Mouse (Mus musculus) left cerebral cortex, postnatal 10 days (tissue): ENCODE measurements around the gene Zfp317. TPM values are rescaled to one million over a fixed set of nuclear protein-coding genes. Genes with fewer than 3 reads are reported as not detected.
"Not testable (repeated sequence)": the region's sequence is repeated elsewhere in the genome, so short reads cannot be mapped to it uniquely, and the experiment has no call there.

ENCODE experiments used
- DNase-seq, 2 experiments: peaks; one replicate each; pipeline ENCODE4 v3.0.0; 2021 to 2022; ENCODE audit warnings: low spot score in 2 of 2, mixed read lengths in 1 of 2; ENCODE audit errors: extremely low spot score in 1 of 2
- intact Hi-C: fragments of 180-260 bp; cut with DNase I; formaldehyde crosslinking; loops from one replicate; pipeline ENCODE4 v1.15.1; 2025
- total RNA-seq, 2 experiments: library from RNA; stranded (reverse); gene quantifications; 2 replicates each; pipeline ENCODE4 v1.2.3; 2021

Zfp317 gene
- 10 to 100 TPM; 22.5 to 23.9 TPM for total RNA-seq

- peak; percentile 91 to 96 for DNase-seq
- intact Hi-C loops = no loop called here
Observed at GRCm38 (mm10) chr9:19621843-19622822, at the start of gene Zfp317. Zfp317 (plus strand) TSS chr9:19622102.

- intact Hi-C loops = no loop called here
- no peak for DNase-seq
Observed at GRCm38 (mm10) chr9:19582317-19582716, 39.6 kb upstream of the Zfp317 start, which contains the start of gene Olfr855. Olfr855 (plus strand) TSS chr9:19582617.

GRCm38 (mm10) chr9:19621297-19621696, 605 bp upstream of the Zfp317 start:
- intact Hi-C loops = no loop called here
- DNase-seq = no peak

- intact Hi-C loops = no loop called here
- DNase-seq = no peak
Observed at GRCm38 (mm10) chr9:19629574-19629973, 7.7 kb downstream of the Zfp317 start.

- DNase-seq = no peak
- intact Hi-C loops = no loop called here
Observed at GRCm38 (mm10) chr9:19645193-19645592, 23.3 kb downstream of the Zfp317 start.

GRCm38 (mm10) chr9:19690281-19690680, 68.4 kb downstream of the Zfp317 start:
- intact Hi-C loops = no loop called here
- DNase-seq = no peak

GRCm38 (mm10) chr9:19691426-19691825, 69.5 kb downstream of the Zfp317 start:
- intact Hi-C loops = no loop called here
- no peak for DNase-seq

- DNase-seq = no peak
- intact Hi-C loops = no loop called here
Observed at GRCm38 (mm10) chr9:19692430-19692829, 70.5 kb downstream of the Zfp317 start.

GRCm38 (mm10) chr9:19694285-19694684, 72.4 kb downstream of the Zfp317 start:
- intact Hi-C loops, DNase-seq: not testable (repeated sequence)

GRCm38 (mm10) chr9:19694898-19695379, 73.0 kb downstream of the Zfp317 start:
- DNase-seq, intact Hi-C loops: not testable (repeated sequence)

Other genes starting within 250 kb of the Zfp317 start
- gene Olfr847, start 243.4 kb upstream of the Zfp317 start, total RNA-seq = not detected
- gene Olfr849, start 181.8 kb upstream of the Zfp317 start, total RNA-seq = not detected
- not detected for gene Olfr850, start 143.9 kb upstream of the Zfp317 start, total RNA-seq
- not detected for gene Olfr851, start 128.8 kb upstream of the Zfp317 start, total RNA-seq
- gene Olfr853, start 81.0 kb upstream of the Zfp317 start, total RNA-seq = not detected
- not detected for gene Olfr854, start 54.7 kb upstream of the Zfp317 start, total RNA-seq
- not detected for gene Olfr855, start 39.5 kb upstream of the Zfp317 start, total RNA-seq
- not detected for gene Olfr857, start 87.3 kb downstream of the Zfp317 start, total RNA-seq
- not detected for gene Olfr58, start 158.2 kb downstream of the Zfp317 start, total RNA-seq
- not detected for gene Olfr859, start 182.8 kb downstream of the Zfp317 start, total RNA-seq
- gene Olfr860, start 227.6 kb downstream of the Zfp317 start, total RNA-seq = not detected